Mouse (Mus musculus) cerebellum, postnatal 14 days (tissue): ENCODE results near the gene Gm49368.

ENCODE experiments used
- DNase-seq, 2 experiments: peaks; one replicate each; pipeline ENCODE4 v3.0.0; 2021; ENCODE audit warnings: mixed read lengths in 2 of 2

The Gm49368 gene

GRCm38 (mm10) chr7:128057860-128058259, 4.6 kb upstream of the Gm49368 start:
- no peak for DNase-seq

- no peak for DNase-seq
Measured at GRCm38 (mm10) chr7:128058576-128058975, 3.9 kb upstream of the Gm49368 start.

GRCm38 (mm10) chr7:128059091-128059490, 3.4 kb upstream of the Gm49368 start:
- DNase-seq: no peak

- DNase-seq: no peak
Measured at GRCm38 (mm10) chr7:128063211-128063781, 813 bp downstream of the Gm49368 start.

GRCm38 (mm10) chr7:128065547-128065946, 3.1 kb downstream of the Gm49368 start:
- no peak for DNase-seq

GRCm38 (mm10) chr7:128067847-128068246, 5.4 kb downstream of the Gm49368 start:
- DNase-seq: no peak

GRCm38 (mm10) chr7:128069844-128070243, 7.4 kb downstream of the Gm49368 start:
- no peak for DNase-seq

- no peak for DNase-seq
Measured at GRCm38 (mm10) chr7:128071816-128072215, 9.3 kb downstream of the Gm49368 start.

- DNase-seq: no peak
Measured at GRCm38 (mm10) chr7:128080012-128080411, 17.5 kb downstream of the Gm49368 start.

GRCm38 (mm10) chr7:128089141-128089540, 26.7 kb downstream of the Gm49368 start:
- DNase-seq: no peak

- DNase-seq: no peak
Measured at GRCm38 (mm10) chr7:128098135-128098534, 35.7 kb downstream of the Gm49368 start.

GRCm38 (mm10) chr7:128100742-128101357, 38.4 kb downstream of the Gm49368 start:
- DNase-seq: no peak

GRCm38 (mm10) chr7:128105246-128105645, 42.8 kb downstream of the Gm49368 start:
- DNase-seq: no peak

GRCm38 (mm10) chr7:128107462-128107861, 45.0 kb downstream of the Gm49368 start:
- DNase-seq: no peak

- DNase-seq: no peak
Measured at GRCm38 (mm10) chr7:128110314-128110713, 47.8 kb downstream of the Gm49368 start.

GRCm38 (mm10) chr7:128112131-128112530, 49.6 kb downstream of the Gm49368 start:
- DNase-seq: no peak

- no peak for DNase-seq
Measured at GRCm38 (mm10) chr7:128114371-128115105, 52.1 kb downstream of the Gm49368 start.

- no peak for DNase-seq
Measured at GRCm38 (mm10) chr7:128115211-128115958, 52.9 kb downstream of the Gm49368 start.

GRCm38 (mm10) chr7:128116396-128116795, 53.9 kb downstream of the Gm49368 start:
- no peak for DNase-seq

GRCm38 (mm10) chr7:128119726-128120490, 57.4 kb downstream of the Gm49368 start:
- no peak for DNase-seq

GRCm38 (mm10) chr7:128128741-128129720, 66.5 kb downstream of the Gm49368 start, which contains the start of gene Itgax:
Gene Itgax (plus strand): TSS chr7:128129547.
- no peak for DNase-seq
